Mouse (Mus musculus): ENCODE results near the gene Tpx2. TPM values are rescaled to one million over a fixed set of nuclear protein-coding genes. Genes with fewer than 3 reads are reported as not detected.
A peak's percentile ranks its signal among the peaks of the same experiment; 100 is the strongest.

The Tpx2 gene
- polyA plus RNA-seq, 1 experiment from 2014 or later = 153 TPM

DNA sequence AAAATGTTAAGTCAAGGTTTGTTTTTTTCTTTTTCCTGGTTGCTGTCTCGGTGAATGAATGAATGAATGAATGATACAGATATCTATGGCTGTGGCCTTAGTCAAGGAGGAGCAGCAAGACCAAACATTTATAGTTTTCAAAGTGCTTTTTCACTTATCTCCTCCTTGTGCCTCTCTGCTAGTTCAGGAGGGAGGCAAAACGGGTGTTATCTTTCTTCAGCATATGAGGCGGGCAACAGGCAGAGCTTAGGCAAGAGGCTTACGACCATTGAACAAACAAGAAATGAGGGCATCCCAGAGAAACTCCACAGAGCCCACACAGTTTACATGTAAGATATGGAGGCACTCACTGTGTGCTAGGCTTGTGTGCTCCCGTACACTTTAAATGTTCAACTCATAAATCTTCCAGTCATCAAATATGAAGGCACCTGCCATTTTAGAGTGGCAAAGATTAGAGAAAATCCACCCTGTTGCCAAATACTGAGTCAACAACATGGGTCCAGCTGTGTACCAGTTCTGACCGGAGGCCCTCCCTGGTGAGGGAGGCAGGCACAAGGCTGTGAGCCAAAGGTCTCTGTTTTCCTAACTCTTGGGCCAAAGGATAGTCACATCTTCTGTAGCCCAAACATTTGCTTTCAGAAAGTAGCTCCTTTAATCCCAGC is 33.4 kb upstream of the Tpx2 start:
- Histone ChIP-seq H3K4me3 (no peak overlapping the region), H3K27me3 (ENCODE audit: low read depth, poor library complexity, severe bottlenecking) (no peaks in the 10 kb centered on the region), H3K9me3 (replicated peaks) (no peaks in the 10 kb centered on the region), H3K36me3 (peaks cover 47% of the 10 kb centered on the region), H3K27ac (replicated peaks) (no peak overlapping the region), H3K4me1 (peaks cover 43% of the 10 kb centered on the region)
- WGBS = 89% methylated on average over 6 of the region's 6 CpGs
- DNase-seq (ENCODE audit: low spot score) = no peak

GRCm38 (mm10) chr2:152815879-152816656 is 31.7 kb upstream of the Tpx2 start:
- 73% methylated on average over 7 of the region's 7 CpGs for WGBS
- H3K36me3 ChIP-seq = peaks cover 64% of the 10 kb centered on the region
- H3K4me3 ChIP-seq = no peak overlapping the region
- H3K4me1 ChIP-seq = peaks cover 60% of the 10 kb centered on the region
- no peaks in the 10 kb centered on the region for H3K27me3 ChIP-seq (ENCODE audit: low read depth, poor library complexity, severe bottlenecking)
- peak overlapping the region; percentile 42; the same call in 1 of the 2 replicates for H3K27ac ChIP-seq (replicated peaks)
- no peak for DNase-seq (ENCODE audit: low spot score)
- no peaks in the 10 kb centered on the region for H3K9me3 ChIP-seq (replicated peaks)

GRCm38 (mm10) chr2:152816657-152817348 is 31.0 kb upstream of the Tpx2 start:
- peaks cover 68% of the 10 kb centered on the region for H3K36me3 ChIP-seq
- peaks cover 59% of the 10 kb centered on the region for H3K4me1 ChIP-seq
- no peak for DNase-seq (ENCODE audit: low spot score)
- no peaks in the 10 kb centered on the region for H3K27me3 ChIP-seq (ENCODE audit: low read depth, poor library complexity, severe bottlenecking)
- WGBS = 84% methylated on average over 3 of the region's 3 CpGs
- no peaks in the 10 kb centered on the region for H3K9me3 ChIP-seq (replicated peaks)
- H3K4me3 ChIP-seq = no peak overlapping the region
- H3K27ac ChIP-seq (replicated peaks) = peak overlapping the region; percentile 42; the same call in 1 of the 2 replicates

- 82% methylated on average over 6 of the region's 6 CpGs for WGBS
- H3K27me3 ChIP-seq (ENCODE audit: low read depth, poor library complexity, severe bottlenecking) = no peaks in the 10 kb centered on the region
- H3K36me3 ChIP-seq = peaks cover 77% of the 10 kb centered on the region
- no peak for DNase-seq (ENCODE audit: low spot score)
- H3K4me3 ChIP-seq = no peak overlapping the region
- peaks cover 58% of the 10 kb centered on the region for H3K4me1 ChIP-seq
- H3K27ac ChIP-seq (replicated peaks) = no peak overlapping the region; the same call in 1 of the 2 replicates
- H3K9me3 ChIP-seq (replicated peaks) = no peaks in the 10 kb centered on the region
Observed at GRCm38 (mm10) chr2:152817596-152818291, 30.0 kb upstream of the Tpx2 start.

DNA sequence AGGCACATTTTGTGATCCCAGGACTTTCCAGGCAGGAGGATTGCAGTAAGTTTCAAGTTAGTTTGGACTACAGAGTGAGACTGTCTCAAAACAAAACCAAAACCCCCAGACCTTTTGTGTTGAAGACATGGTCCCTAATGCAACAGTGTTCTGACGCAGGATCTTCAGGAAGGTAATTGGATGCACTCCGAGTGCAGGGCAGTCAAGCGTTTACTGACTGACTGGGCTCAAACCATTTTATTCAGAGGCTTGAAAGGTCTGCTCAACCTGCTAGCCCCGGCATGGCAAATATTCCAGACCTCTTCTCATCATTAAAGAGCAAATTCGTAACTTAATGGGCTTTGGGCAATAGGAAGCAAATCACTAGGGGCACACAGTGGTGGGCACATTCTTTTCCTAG is 29.1 kb upstream of the Tpx2 start:
- H3K4me3 ChIP-seq = no peak overlapping the region
- peaks cover 73% of the 10 kb centered on the region for H3K36me3 ChIP-seq
- DNase-seq (ENCODE audit: low spot score) = no peak
- WGBS = 46% methylated on average over 5 of the region's 5 CpGs
- H3K9me3 ChIP-seq (replicated peaks) = no peaks in the 10 kb centered on the region
- no peak overlapping the region; the same call in 1 of the 2 replicates for H3K27ac ChIP-seq (replicated peaks)
- no peaks in the 10 kb centered on the region for H3K27me3 ChIP-seq (ENCODE audit: low read depth, poor library complexity, severe bottlenecking)
- H3K4me1 ChIP-seq = peaks cover 52% of the 10 kb centered on the region

DNA sequence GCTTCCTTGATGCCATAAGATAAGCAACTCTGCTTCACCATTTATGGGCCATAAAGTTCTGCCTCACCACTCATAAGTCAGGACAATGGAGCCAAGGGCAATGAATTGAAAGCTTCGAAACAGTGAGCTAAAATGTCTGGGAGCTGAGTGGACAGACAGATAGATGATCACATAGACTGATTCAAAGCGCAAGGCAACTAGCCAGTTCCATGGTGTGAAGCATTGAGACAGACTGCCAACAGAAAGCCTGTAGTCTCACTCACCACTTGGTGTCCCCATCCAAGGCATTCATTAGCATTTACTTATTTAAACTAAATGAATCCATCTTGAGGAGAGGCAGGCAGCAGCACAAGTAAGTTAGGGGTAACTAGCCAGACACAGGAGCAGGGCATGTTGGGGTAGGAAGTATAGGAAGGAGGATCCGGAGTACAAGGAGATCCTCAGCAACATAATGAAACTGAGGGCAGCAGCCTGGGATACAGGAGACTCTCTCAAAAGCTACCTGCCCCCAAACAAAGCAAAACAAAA is 28.6 kb upstream of the Tpx2 start:
- peaks cover 54% of the 10 kb centered on the region for H3K4me1 ChIP-seq

GRCm38 (mm10) chr2:152819926-152820325 is 27.8 kb upstream of the Tpx2 start:
- Histone ChIP-seq H3K4me1 (peaks cover 56% of the 10 kb centered on the region), H3K36me3 (peaks cover 74% of the 10 kb centered on the region), H3K27ac (replicated peaks) (peak overlapping the region; percentile 74), H3K27me3 (ENCODE audit: low read depth, poor library complexity, severe bottlenecking) (no peaks in the 10 kb centered on the region), H3K9me3 (replicated peaks) (no peaks in the 10 kb centered on the region), H3K4me3 (peak overlapping the region; percentile 14; the same call in 1 of the 2 replicates)
- no peak for DNase-seq (ENCODE audit: low spot score)
- WGBS = 73% methylated on average over 4 of the region's 4 CpGs

More for the DNA sequence above, 28.6 kb upstream of the Tpx2 start:
- H3K27me3 ChIP-seq (ENCODE audit: low read depth, poor library complexity, severe bottlenecking) = no peaks in the 10 kb centered on the region
- no peak overlapping the region; the same call in 1 of the 2 replicates for H3K27ac ChIP-seq (replicated peaks)
- no peaks in the 10 kb centered on the region for H3K9me3 ChIP-seq (replicated peaks)
- H3K4me3 ChIP-seq = no peak overlapping the region
- 90% methylated on average over 3 of the region's 3 CpGs for WGBS
- peaks cover 75% of the 10 kb centered on the region for H3K36me3 ChIP-seq
- no peak for DNase-seq (ENCODE audit: low spot score)

GRCm38 (mm10) chr2:152820369-152820768 is 27.4 kb upstream of the Tpx2 start:
- H3K4me3 ChIP-seq = peak overlapping the region; percentile 14; the same call in 1 of the 2 replicates

DNA sequence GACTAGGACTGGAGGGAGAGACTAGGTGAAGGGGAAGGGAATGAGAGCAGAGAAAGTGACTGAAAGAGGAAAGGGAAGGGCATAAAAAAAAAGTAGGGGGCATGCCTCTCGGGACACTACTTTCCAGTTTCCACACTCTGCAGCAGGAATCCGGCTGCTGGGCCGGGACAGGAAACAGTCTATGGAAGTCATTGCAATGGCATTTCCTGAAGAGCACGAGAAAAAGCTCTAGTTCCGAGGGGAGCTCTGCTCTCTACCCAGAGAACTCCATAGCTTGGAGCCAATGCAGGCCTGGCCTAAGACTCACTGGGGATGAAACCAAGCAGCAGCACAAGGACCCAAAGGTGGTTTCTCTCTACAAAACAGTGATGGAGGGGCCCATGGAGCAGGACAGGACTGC is 26.7 kb upstream of the Tpx2 start:
- Histone ChIP-seq H3K36me3 (peaks cover 77% of the 10 kb centered on the region), H3K27ac (replicated peaks) (peak overlapping the region; percentile 74), H3K4me1 (peaks cover 65% of the 10 kb centered on the region), H3K27me3 (ENCODE audit: low read depth, poor library complexity, severe bottlenecking) (no peaks in the 10 kb centered on the region), H3K9me3 (replicated peaks) (no peaks in the 10 kb centered on the region), H3K4me3 (no peak overlapping the region)
- DNase-seq (ENCODE audit: low spot score) = no peak
- 74% methylated on average over 5 of the region's 5 CpGs for WGBS

More at GRCm38 (mm10) chr2:152820369-152820768, 27.4 kb upstream of the Tpx2 start:
- WGBS = 13% methylated on average over 2 of the region's 2 CpGs
- Histone ChIP-seq H3K9me3 (replicated peaks) (no peaks in the 10 kb centered on the region), H3K4me1 (peaks cover 60% of the 10 kb centered on the region), H3K27me3 (ENCODE audit: low read depth, poor library complexity, severe bottlenecking) (no peaks in the 10 kb centered on the region), H3K36me3 (peaks cover 77% of the 10 kb centered on the region), H3K27ac (replicated peaks) (peak overlapping the region; percentile 74)
- peak; percentile 39 for DNase-seq (ENCODE audit: low spot score)

GRCm38 (mm10) chr2:152821566-152821965 is 26.2 kb upstream of the Tpx2 start:
- Histone ChIP-seq H3K9me3 (replicated peaks) (no peaks in the 10 kb centered on the region), H3K4me1 (peaks cover 68% of the 10 kb centered on the region), H3K36me3 (peaks cover 77% of the 10 kb centered on the region), H3K4me3 (no peak overlapping the region), H3K27ac (replicated peaks) (no peak overlapping the region; the same call in 1 of the 2 replicates), H3K27me3 (ENCODE audit: low read depth, poor library complexity, severe bottlenecking) (no peaks in the 10 kb centered on the region)
- no peak for DNase-seq (ENCODE audit: low spot score)

GRCm38 (mm10) chr2:152823770-152824169 is 24.0 kb upstream of the Tpx2 start:
- H3K4me1 ChIP-seq = peaks cover 71% of the 10 kb centered on the region
- no peak overlapping the region for H3K27ac ChIP-seq (replicated peaks)
- no peaks in the 10 kb centered on the region for H3K9me3 ChIP-seq (replicated peaks)
- 86% methylated on average over 1 of the region's 1 CpGs for WGBS
- peaks cover 84% of the 10 kb centered on the region for H3K36me3 ChIP-seq
- no peak for DNase-seq (ENCODE audit: low spot score)
- no peak overlapping the region for H3K4me3 ChIP-seq
- H3K27me3 ChIP-seq (ENCODE audit: low read depth, poor library complexity, severe bottlenecking) = no peaks in the 10 kb centered on the region

Measured in midbrain, embryonic 10.5 days (tissue).